Mouse (Mus musculus) small intestine, adult 2 months (tissue): ENCODE measurements around the gene Grik3. TPM values are rescaled to one million over a fixed set of nuclear protein-coding genes. Genes with fewer than 3 reads are reported as not detected.

Experiments used
- H3K27ac ChIP-seq: fragments of 200-500 bp; 2 replicates; pipeline ENCODE4 v1.5.1; 2012; ENCODE audit warnings: low read depth, low read length, control low read depth, inconsistent platforms; ENCODE audit not compliant: insufficient read depth
- H3K27me3 ChIP-seq: fragments of 200-500 bp; 2 replicates; pipeline ENCODE4 v1.6.1; 2012; ENCODE audit warnings: mild to moderate bottlenecking, moderate library complexity, low read length, inconsistent platforms; ENCODE audit not compliant: control insufficient read depth, insufficient read depth
- H3K36me3 ChIP-seq: fragments of 200-500 bp; 2 replicates; pipeline ENCODE4 v1.6.1; 2012; ENCODE audit warnings: mild to moderate bottlenecking, low read length, control low read depth, inconsistent platforms; ENCODE audit not compliant: control insufficient read depth, insufficient read depth
- H3K4me1 ChIP-seq: fragments of 200-500 bp; 2 replicates; pipeline ENCODE4 v1.6.1; 2012; ENCODE audit warnings: low read length, inconsistent platforms, mixed read lengths; ENCODE audit not compliant: control insufficient read depth, insufficient read depth, insufficient read length
- H3K4me3 ChIP-seq: fragments of 200-500 bp; 2 replicates; pipeline ENCODE4 v1.5.1; 2012; ENCODE audit warnings: low read depth, mild to moderate bottlenecking, control low read depth, inconsistent platforms, low read length, moderate library complexity
- CTCF ChIP-seq: fragments of 200-500 bp; IDR thresholded peaks from 2 replicates; pipeline ENCODE4 v1.5.1; 2012; ENCODE audit warnings: low read depth, mild to moderate bottlenecking, control low read depth, inconsistent platforms, low read length, moderate library complexity, mixed read lengths; ENCODE audit not compliant: insufficient replicate concordance, insufficient read length; ENCODE audit errors: extremely low read depth
- POLR2A ChIP-seq: fragments of 200-500 bp; IDR thresholded peaks from 2 replicates; pipeline ENCODE4 v1.6.1; 2012; ENCODE audit warnings: low read depth, mild to moderate bottlenecking, control low read depth, inconsistent platforms, low read length, moderate library complexity
- WGBS: fragments of 180-500 bp; shearing (Covaris S2); methylation state at CpG from one replicate; pipeline ENCODE4 v1.1.7; 2018; 5-methylcytosine and 5-hydroxymethylcytosine counted together
- polyA plus RNA-seq: library from polyadenylated mRNA; depleted of rRNA; stranded (reverse); fragments of >200 nt; gene quantifications from 2 replicates; pipeline ENCODE4 v1.2.3, GENCODE M21; 2012

Grik3 gene
- polyA plus RNA-seq, 1 experiment = 0.18 TPM

DNA sequence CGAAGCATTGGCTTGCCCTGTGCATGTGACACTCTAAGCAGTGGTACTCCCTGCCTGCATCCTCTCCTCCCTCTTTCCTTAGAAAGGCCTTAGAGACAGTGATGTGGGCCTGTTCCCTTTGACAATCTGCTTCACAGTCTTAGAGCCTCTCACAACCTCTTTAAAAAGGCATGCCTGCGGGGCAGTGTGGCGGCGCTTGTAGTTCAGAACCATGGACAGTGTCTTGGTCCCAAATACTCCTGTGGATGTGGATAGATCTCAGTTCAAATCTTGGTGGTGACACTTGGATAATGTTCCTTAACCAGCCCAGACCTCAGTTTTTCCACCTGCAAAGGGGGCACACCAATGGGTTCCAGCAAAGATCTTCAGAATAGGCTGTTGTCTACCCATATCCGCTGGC is 28.4 kb downstream of the Grik3 start:
- Histone ChIP-seq H3K4me1 (no peaks in the 10 kb centered on the region), H3K4me3 (no peak overlapping the region), H3K27me3 (no peaks in the 10 kb centered on the region), H3K27ac (no peak overlapping the region), H3K36me3 (no peaks in the 10 kb centered on the region)
- TF ChIP-seq POLR2A (no peak), CTCF (no peak)
- WGBS = 77% methylated on average over 5 of the region's 5 CpGs

DNA sequence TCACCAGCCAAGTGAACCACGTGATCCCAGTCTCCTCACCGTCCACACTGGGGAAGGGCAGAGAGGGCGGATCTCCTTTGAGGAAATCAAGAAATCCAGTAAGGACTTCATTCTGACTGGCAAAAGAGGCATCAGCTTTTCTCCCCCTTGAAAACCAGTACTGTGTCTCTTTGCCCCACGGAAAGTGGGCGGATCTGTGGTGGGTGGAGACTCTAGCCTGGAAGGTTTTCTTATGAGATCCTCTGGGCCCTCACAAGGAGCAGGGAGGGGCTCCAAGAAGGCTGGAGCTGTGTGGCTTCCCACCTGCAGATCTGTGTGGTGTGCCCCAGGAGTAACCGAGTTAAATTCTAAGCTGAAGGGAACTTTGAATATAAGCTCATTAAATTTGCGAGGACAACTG is 32.4 kb downstream of the Grik3 start:
- Histone ChIP-seq H3K4me1 (no peaks in the 10 kb centered on the region), H3K27me3 (no peaks in the 10 kb centered on the region), H3K36me3 (no peaks in the 10 kb centered on the region), H3K27ac (no peak overlapping the region), H3K4me3 (no peak overlapping the region)
- 68% methylated on average over 7 of the region's 7 CpGs for WGBS
- no peak for TF ChIP-seq POLR2A
- TF ChIP-seq CTCF = no peak

DNA sequence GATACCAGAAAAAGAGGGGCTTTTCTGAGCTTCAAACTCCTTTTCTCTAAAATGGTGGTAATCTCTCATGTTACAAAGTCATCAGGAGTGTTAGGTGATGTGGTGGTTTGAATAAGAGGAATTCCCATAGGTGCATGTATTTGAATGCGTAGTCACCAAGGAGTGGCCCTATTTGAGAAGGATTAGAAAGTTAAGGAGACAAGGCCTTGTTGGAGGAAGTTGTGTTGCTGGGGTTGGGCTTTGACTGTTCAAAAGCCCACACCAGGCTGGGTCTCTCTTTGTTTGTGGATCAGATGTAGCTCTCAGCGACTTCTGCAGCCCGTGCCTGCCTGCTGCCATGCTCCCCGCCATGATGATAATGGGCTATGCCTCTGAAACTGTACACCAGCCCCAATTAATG is 34.8 kb downstream of the Grik3 start:
- WGBS = 84% methylated on average over 4 of the region's 4 CpGs
- Histone ChIP-seq H3K36me3 (no peaks in the 10 kb centered on the region), H3K4me1 (no peaks in the 10 kb centered on the region), H3K27ac (no peak overlapping the region), H3K4me3 (no peak overlapping the region), H3K27me3 (no peaks in the 10 kb centered on the region)
- TF ChIP-seq CTCF = no peak
- TF ChIP-seq POLR2A = no peak

DNA sequence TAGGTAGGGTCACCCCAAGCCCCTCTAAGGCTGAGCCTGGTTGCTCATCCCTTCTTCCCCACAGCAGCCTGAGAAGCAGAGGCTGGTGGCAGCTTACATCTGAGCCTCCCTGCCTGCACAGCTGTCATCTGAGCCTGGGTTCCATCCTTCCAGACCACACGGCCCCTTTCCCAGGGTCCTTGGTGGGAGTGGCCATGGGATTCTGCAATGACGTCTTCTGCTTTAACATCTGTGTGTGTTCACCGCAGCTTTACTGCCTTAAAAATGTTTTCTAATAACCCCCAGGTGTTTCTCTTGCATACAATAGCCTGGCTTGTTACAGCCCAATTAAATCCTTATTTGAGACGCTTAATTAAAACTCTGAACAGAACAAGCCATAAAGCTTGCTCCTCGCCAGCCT is 35.9 kb downstream of the Grik3 start:
- H3K27ac ChIP-seq = no peak overlapping the region
- WGBS = 68% methylated on average over 5 of the region's 5 CpGs
- H3K4me1 ChIP-seq = no peaks in the 10 kb centered on the region
- no peak for TF ChIP-seq CTCF
- TF ChIP-seq POLR2A = no peak
- no peaks in the 10 kb centered on the region for H3K36me3 ChIP-seq
- no peak overlapping the region for H3K4me3 ChIP-seq
- no peaks in the 10 kb centered on the region for H3K27me3 ChIP-seq

DNA sequence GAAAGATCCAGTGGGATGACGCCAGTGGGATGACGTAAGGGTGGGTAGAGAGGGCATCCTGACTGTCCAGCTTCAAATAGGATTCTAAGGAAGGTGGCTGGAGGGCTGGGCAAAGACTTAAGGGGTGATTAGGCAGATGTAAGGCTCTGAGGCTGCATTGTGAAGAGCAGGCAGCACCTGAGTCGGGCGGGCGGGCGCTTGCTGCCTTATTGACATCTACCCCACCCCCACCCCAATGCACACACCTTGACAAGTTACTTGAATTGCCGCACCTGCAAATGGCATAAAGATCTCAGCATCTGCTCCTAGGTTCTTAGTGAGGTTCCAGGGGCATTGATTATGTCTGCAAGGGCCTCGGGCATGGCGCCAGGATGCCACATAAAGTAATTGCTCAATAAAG is 43.5 kb downstream of the Grik3 start:
- Histone ChIP-seq H3K4me1 (no peaks in the 10 kb centered on the region; the same call in 1 of the 2 replicates), H3K27me3 (no peaks in the 10 kb centered on the region), H3K27ac (no peak overlapping the region), H3K36me3 (no peaks in the 10 kb centered on the region), H3K4me3 (no peak overlapping the region)
- TF ChIP-seq CTCF = no peak
- no peak for TF ChIP-seq POLR2A
- WGBS = 35% methylated on average over 9 of the region's 9 CpGs

DNA sequence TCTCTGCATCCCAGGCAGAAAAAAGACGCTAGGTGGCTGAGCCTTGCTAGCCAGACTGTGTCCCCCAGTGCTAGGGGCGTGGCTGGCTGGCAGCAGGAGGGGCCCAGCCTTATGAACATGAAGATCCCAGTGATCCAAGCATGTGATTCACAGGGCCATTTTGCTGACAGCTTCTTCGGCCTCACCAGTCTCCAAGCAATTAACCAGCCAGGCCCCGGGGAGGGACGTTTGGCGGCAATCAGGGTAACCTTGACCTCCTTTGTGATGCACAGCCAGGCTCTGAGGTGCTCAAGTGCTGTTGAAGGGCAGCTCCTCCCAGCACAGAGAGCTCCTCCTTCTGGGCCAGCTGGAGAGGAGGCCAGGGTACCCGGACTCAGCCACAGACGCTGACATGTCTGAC is 43.9 kb downstream of the Grik3 start:
- no peaks in the 10 kb centered on the region; the same call in 1 of the 2 replicates for H3K4me1 ChIP-seq
- no peaks in the 10 kb centered on the region for H3K36me3 ChIP-seq
- H3K4me3 ChIP-seq = no peak overlapping the region
- H3K27ac ChIP-seq = no peak overlapping the region
- TF ChIP-seq CTCF (no peak), POLR2A (no peak)
- H3K27me3 ChIP-seq = no peaks in the 10 kb centered on the region
- WGBS = 6% methylated on average over 8 of the region's 8 CpGs

DNA sequence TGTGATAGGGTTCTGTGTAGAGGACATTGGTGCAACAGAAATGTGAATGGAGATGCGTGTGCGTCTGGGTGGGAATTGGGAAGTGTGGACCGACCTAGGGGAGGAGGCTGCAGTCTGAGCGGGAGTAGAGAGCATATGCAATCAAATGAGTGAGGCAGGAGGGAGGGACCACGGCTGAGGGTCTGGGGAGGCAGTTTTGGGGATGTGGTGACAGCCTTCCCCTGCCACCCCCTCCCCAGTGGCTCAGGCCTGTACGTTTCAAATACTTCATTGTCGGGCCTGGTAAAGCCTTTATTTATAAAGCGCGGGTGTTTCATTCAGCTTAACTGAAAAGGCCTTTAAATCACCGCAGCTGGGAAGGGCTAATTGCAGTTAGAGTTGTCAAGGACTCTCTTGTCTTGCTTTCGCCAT is 44.5 kb downstream of the Grik3 start:
- WGBS = 12% methylated on average over 11 of the region's 11 CpGs

DNA sequence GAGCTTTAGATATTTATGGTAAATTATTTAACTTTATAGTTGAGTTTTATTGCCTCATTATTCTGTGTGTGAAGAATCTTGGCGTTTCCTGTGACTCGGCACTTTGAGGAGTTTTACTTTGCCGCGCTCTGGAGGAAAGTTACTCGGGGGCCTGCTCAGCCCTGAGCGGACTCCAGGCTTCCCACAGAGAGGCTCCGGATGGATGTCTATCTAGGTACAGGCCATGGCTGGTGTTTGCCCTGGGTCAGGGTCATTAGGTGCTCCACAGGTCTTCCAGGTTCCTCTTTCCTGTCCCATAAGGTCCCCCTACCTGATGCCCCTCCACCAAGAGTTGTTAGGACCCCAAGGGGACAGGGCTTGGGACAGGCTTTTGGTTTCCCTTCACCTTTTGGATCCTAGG is 45.0 kb downstream of the Grik3 start:
- H3K27ac ChIP-seq = no peak overlapping the region
- H3K36me3 ChIP-seq = no peaks in the 10 kb centered on the region
- no peaks in the 10 kb centered on the region for H3K27me3 ChIP-seq
- no peaks in the 10 kb centered on the region; the same call in 1 of the 2 replicates for H3K4me1 ChIP-seq
- WGBS = 14% methylated on average over 7 of the region's 7 CpGs
- no peak overlapping the region for H3K4me3 ChIP-seq
- TF ChIP-seq POLR2A = no peak
- no peak for TF ChIP-seq CTCF

More for the DNA sequence above, 44.5 kb downstream of the Grik3 start:
- no peaks in the 10 kb centered on the region for H3K27me3 ChIP-seq
- no peaks in the 10 kb centered on the region for H3K36me3 ChIP-seq
- H3K4me1 ChIP-seq = no peaks in the 10 kb centered on the region; the same call in 1 of the 2 replicates
- no peak for TF ChIP-seq CTCF
- TF ChIP-seq POLR2A = no peak
- no peak overlapping the region for H3K27ac ChIP-seq
- no peak overlapping the region for H3K4me3 ChIP-seq
